Mouse (Mus musculus): ENCODE results near the gene Olfr958.

Olfr958 gene

GRCm38 (mm10) chr9:39553946-39554345 is at the start of gene Olfr958:
Gene Olfr958 (minus strand): TSS chr9:39554054.
- no peak for DNase-seq (ENCODE audit: low read depth in 1 of 2, low spot score in 2 of 2)

DNA sequence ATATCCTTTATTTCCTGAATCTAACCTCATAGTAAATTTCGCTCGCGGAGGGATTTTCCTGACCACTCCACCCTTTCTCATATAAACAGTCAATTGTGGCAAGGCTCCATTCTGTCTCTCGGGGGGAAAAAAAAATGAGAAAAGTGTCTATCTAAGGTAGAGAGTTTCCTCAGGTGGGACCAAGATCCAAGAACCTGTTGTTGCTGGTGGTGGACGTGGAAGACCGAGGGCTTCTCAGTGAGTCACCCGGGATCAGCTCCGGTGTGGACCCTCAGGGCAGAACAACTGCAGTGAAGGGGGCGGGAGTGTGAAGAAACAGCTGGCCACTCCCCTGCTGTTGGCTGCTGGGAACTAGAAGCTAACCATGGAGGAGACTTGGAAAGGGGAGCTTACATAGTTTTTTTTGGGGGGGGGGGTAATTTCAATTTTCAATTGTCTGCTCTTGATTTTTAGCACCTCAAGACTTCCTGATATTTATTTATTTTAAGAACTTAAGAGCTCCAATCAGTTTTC is 49.5 kb upstream of the Olfr958 start:
- DNase-seq (ENCODE audit: low read depth in 1 of 2, low spot score in 2 of 2) = no peak

GRCm38 (mm10) chr9:39602536-39603332 is 48.9 kb upstream of the Olfr958 start:
- no peak for DNase-seq (ENCODE audit: low read depth in 1 of 2, low spot score in 2 of 2)

GRCm38 (mm10) chr9:39577050-39577449 is 23.2 kb upstream of the Olfr958 start:
- DNase-seq (ENCODE audit: low read depth in 1 of 2, low spot score in 2 of 2) = no peak

GRCm38 (mm10) chr9:39575469-39575868 is 21.6 kb upstream of the Olfr958 start, which contains the start of gene Olfr959:
Gene Olfr959 (minus strand): TSS chr9:39575569.
- no peak for DNase-seq (ENCODE audit: low read depth in 1 of 2, low spot score in 2 of 2)

GRCm38 (mm10) chr9:39558349-39558647 is 4.4 kb upstream of the Olfr958 start:
- DNase-seq (ENCODE audit: low read depth in 1 of 2, low spot score in 2 of 2) = no peak

GRCm38 (mm10) chr9:39557529-39558348 is 3.9 kb upstream of the Olfr958 start:
- DNase-seq (ENCODE audit: low read depth in 1 of 2, low spot score in 2 of 2) = no peak

DNA sequence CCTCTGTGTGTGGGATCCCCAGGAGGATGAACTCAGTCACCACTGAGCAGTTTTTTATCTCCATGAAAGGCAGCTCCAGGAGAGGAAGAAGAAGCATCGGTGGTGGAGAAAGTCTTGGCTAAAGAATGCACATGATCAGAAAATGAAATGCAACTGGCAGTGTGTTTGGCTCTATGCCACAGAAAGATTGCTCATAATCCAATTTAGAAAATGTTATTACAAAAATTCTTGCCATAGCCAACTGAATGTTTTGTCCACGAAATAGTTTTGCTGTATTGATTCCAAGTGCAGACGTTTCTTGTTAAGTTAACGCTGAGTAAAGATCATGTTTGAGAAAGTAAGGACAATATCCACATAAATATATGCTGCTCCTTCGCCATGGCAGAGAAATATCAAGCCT is 3.0 kb downstream of the Olfr958 start:
- DNase-seq (ENCODE audit: low read depth in 1 of 2, low spot score in 2 of 2) = no peak

DNA sequence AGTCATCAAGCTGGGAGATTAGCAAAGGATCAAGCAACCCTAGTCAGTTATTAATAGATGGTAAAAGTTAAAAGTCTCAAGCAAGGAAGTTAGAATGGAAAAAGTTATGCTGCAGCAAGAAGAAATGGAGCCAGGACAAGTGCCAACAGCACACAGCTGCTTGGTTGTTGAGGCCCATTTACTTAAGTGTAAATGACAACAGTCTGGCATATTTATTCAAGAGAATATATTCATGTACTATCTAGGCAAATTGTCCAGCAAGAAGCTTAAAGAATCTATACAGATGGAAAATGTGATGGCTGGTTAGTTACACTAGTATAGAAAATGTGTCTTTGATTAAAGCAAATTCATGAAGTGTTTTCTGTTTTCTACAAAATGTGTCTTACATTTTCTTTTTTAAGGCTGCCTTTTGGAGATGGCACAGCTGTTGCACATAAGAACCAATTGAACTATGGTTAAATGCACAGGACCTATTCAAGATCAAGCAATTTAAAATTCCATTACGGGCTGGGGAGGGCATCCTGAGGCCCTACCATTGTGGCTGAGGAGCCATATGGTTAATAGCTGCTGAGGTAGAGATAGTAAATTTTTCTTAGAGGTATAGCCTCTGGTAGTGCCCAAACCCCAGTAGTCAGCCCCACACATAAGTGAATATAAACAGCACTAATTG is 30.1 kb downstream of the Olfr958 start:
- DNase-seq (ENCODE audit: low read depth in 1 of 2, low spot score in 2 of 2) = no peak

DNA sequence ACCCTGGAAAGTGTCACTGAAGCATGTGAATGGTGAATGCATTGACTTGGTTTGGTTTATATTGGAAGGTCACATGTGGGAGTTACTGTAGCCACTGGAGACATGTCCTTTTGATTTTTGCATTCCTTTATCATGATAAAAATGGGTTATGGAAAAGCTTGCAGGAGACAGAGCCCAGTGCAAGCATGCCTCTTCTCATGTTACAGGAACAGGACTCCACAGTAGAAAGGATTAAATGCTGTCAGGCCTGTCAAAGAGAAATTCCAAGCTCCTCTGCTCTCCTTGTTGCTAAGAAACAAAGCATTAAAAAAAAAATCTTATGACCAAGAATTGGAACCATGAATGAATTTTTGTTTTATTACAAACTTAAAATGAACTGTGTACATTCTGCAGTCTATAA is 35.3 kb downstream of the Olfr958 start:
- DNase-seq (ENCODE audit: low read depth in 1 of 2, low spot score in 2 of 2) = no peak

DNA sequence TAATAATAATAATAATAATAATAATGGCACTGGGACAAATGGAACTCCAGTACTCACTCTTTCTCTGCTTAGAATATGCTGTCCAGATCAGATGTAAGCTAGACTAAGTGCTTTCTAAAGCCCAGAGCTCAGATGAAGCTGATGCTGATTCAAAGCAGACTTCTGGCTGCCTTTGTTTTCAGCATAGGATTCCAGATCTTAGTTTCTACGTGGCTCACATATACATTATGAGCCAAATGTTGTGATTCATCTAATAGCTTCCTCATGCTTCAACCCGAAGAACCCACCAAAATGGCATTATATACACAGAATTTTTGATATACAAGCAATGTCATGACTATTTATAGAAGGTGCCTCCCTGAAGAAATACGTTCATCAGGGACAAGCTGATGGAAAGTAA is 38.3 kb downstream of the Olfr958 start, which contains the start of gene Olfr957:
Olfr957 (minus strand) TSS at position 279 of the 400 bp plus-strand sequence.
- no peak for DNase-seq (ENCODE audit: low read depth in 1 of 2, low spot score in 2 of 2)

GRCm38 (mm10) chr9:39509412-39509811 is 44.4 kb downstream of the Olfr958 start:
- no peak for DNase-seq (ENCODE audit: low read depth in 1 of 2, low spot score in 2 of 2)

- no peak for DNase-seq (ENCODE audit: low read depth in 1 of 2, low spot score in 2 of 2)
These were observed 44.9 kb downstream of the Olfr958 start for GRCm38 (mm10) chr9:39508998-39509397.

Data from monocyte, adult 2 months (primary cell).